Mouse (Mus musculus) thymus, adult 18-20 months (tissue): ENCODE measurements at regions not wholly inside any gene's neighbourhood (a gene's known extent, or its start where the extent isn't known, plus 50 kb on each side); places are given as distances from the start of the nearest gene placed in this dataset.
"Not testable (repeated sequence)": the region's sequence is repeated elsewhere in the genome, so short reads cannot be mapped to it uniquely, and the experiment has no call there.

Source experiments
- DNase-seq, 2 experiments: peaks; one replicate each; pipeline ENCODE4 v3.0.0; 2022; ENCODE audit warnings: mixed read lengths in 2 of 2

DNA sequence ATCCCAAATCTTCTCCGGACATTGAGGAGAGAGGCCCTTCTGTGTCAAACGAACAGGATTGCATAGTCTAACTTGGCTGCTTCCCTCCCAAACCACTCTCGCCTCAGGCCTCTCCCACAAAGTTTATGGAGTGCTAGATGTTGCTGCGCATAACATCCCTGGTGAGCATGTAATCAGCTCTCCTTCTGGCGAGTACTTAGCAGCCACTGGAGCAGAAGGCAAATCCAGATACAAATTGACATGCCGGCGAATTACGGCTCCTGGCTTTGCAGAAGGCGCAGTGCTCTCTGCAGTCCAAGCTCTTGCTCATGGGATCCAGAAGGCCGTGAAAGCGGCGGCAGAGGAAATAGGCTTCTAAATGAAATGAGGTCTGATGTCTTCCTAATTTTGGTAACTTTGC lies 338.2 kb upstream of the Gm6657 start:
- DNase-seq: no peak

DNA sequence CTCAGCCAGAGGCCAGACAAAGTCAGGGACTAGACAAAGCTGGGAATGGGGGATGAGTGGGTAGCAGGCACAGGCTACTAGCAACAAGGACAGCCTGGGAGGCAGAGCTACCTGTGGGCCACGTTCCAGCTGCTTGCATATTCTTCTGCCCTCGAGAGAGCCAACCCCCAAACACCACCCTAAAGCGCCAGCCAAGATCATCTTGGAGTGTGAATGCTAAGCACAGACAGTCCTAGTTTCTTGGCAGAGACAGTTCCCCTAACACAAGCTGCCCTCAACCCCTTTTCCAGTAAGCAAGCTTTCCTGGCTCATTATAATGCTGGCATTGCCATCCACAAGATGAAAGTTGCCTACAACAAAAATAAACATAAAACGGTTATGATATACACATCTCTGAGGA lies 336.8 kb upstream of the Gm6657 start:
- DNase-seq: no peak

DNA sequence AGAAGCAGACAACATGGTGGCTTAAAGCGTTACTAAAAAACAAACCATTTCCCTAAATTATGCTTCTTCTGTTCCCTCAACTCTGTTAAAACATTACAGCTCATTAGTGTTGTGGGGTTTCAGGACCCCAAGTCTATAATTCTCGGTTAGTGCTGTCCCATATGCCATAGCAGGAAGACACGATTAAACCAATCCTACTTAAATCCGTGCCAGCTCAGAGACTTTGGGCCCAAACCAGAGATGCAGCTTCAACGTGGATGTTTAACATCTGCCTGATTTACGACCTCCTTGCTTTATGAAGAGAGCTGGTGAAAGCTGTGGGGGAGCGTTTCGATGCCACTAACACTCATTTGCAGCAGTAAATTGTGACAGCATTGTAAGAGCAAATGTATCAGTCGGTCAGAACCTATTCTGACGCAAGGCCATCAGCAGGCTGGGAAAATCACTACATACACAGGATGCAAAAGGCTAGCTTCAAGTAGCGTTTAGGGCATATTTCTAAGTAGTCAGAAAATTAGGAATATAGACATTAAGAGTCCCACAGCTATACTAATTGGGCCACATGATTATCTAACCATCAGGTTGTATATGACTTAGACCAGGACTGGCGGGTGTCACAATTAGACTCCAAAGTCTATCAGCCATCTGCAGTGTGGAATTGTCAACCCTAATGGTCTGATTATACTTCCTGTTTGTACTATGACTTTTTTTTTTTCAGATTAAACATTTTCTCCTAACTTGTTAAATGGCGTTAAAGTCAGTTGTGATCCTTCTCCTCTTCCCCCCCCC lies 333.1 kb upstream of the Gm6657 start:
- DNase-seq: no peak

GRCm38 (mm10) chr12:77867947-77868495 lies 326.0 kb upstream of the Gm6657 start:
- no peak for DNase-seq

DNA sequence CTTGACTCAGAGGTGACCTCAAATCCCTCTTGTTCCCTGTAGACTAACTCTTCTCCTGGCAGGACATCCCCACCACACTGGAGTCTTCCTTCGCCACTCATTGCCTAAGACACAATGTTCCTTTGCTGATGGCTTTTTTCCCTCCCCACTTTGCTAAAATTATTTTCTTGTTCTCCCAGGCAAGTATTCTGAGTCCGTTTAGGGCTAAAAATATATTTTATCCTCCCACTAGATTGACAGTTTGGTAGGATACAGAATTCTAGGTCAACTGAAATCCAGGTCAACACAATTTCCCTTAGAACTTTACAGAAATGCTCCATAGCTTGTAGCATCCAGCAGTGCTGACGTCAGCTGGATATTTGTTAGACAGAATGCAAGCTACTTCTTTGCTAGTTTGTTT lies 324.7 kb upstream of the Gm6657 start:
- no peak for DNase-seq

DNA sequence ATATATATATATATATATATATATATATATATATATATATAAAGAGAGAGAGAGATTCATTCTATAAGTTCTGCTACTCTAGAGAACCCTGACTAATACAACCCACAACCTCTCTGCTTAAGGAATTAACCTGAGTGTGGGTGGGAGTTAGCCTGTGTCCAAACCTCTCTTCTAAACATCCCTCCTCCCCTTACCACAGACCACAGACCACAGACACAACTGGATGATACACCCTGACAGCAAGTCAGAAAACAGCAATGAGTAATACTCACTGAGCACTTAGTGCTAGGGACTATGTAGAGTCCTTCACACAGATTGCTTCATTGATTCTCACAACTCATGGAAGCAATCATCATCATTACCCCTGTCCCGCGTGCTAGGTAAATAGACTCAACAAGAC lies 306.7 kb upstream of the Gm6657 start:
- no peak for DNase-seq

- DNase-seq: no peak
Measured at GRCm38 (mm10) chr12:77891452-77891851, 302.6 kb upstream of the Gm6657 start.

DNA sequence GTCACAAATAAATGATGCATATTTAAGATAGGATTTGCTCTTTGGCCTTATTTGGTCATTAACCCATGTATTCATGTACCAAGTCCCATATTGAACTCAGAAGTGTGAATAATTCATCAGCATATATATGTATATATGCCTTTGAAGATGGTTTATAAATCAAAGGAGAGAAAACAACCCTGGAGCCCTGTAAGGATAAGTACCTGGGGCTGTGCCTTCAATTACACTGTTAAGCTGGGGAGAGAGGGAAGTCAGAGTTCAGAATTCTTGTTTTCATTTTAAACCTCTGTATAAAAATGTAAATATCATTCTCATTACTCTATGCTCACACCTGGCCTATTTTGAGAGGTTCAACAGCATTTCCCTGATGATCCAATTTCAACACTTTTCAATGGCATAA lies 299.8 kb upstream of the Gm6657 start:
- DNase-seq: no peak

DNA sequence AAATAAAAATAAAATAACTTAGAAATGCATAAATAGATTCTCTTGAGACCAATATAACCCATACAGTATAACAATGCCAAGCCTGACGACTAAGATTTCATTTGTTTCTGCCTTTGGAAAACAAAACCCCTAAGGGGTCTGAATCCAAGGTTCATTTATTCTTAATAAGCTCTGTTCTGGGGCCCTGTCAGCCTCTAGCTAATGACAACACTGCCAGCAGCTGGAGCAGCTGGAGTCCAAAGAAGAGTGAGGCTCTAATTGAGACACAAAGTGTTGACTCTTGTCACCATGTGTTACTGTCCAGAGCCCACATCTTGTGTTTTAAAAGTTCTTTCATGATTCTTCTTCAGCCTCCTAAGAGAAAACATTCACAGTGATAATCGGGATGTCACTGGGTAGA lies 298.5 kb upstream of the Gm6657 start:
- no peak for DNase-seq

DNA sequence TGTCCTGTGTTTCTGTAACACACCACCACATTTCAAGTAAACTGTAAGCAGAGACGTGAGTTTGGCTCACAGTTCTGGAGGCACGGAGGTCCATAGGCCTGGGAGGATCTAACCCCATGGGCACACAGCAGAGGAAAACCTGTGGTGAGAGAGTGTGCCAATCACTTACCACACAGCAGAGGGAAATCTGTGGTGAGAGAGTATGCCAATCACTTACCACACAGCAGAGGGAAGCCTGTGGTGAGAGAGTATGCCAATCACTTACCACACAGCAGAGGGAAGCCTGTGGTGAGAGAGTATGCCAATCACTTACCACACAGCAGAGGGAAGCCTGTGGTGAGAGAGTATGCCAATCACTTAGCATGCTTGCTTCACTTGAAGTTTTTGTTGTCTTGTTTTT lies 295.1 kb upstream of the Gm6657 start:
- DNase-seq: not testable (repeated sequence)

DNA sequence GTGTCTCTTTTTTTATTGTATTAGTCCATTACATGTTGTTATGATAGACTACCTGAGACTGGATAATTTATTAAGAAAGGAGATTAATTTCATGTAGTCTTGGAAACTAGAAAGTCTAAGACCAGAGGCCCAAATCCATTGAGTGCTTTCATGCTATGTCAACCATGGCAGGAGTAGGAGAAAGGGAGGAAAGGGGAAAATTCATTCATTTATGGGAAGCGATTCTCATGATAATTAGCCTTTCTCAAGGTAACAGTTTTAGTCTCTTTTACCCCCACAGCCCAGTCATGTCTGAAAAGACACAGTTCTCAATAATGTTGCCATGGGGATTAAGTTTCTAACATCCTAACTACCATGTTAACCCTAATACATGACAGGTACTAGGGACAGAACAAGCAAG lies 292.8 kb upstream of the Gm6657 start:
- no peak for DNase-seq

DNA sequence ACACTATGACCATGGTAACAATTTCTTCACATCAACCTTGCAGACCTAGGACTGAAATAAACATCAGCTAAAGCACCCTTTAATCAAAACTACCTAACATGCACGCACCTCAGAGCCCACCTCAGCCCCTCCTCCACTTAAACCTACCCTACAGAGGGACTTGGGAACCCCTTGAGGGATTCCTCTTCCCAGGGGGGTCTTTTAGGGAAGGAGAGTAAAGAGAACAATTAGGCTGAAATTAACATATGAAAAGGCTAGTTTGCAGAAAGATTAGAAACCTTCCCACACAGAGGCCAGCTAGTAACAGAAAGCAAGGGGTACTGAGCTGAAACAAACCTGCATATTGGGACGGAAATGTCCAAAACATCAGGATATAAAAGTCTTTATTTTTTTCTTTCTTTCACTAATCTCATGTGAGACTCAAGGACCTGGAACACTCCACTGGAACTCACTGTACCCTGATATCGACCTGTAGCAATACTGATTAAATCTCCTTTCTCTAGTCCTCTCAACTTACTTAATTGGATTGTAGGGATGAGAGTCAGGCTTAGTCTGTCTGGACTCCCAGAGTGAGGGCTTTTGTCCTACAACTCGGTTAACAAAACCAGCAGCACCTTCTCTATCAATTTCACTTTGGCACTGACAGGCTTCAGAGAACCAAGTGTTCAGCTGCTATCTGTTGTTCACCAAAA lies 281.0 kb upstream of the Gm6657 start:
- DNase-seq: no peak

DNA sequence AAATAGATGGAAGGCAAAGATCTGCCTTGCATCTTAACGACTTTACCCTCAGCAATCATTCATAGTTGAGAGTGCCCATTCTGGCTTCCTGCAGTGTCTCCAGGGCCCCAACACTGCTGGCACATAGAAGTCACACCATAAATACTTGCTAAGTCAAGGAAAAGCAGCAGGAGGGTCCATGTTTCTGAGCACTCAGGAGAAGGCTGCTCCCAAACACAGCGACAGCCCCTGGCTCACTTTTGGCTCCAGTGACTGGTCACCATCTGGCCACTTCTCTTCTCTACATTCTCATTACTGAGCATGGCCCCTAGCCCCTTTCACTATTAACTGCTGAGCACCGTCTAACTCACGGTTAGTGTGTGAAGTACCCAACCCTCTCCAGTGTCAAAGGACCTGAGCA lies 265.3 kb upstream of the Gm6657 start:
- no peak for DNase-seq

DNA sequence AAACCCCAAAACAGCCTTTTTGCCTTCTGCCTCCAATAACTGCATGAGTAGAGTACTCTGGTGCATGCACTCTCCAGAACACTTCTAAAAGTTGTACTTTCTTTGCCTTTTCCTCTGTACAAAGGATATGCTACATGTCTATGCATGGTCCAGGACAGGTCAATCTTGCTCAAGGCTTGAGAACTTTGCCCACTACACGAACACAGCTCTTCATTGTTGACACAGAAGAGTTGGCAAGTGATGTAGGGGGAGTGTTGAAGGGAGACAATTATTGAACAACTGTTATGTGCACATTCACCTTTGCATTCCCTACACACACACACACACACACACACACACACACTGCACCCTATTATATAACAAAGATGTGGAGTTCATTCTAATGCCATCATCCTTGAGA lies 264.5 kb upstream of the Gm6657 start:
- DNase-seq: no peak

- DNase-seq: no peak
Measured at GRCm38 (mm10) chr12:77943960-77944359, 250.1 kb upstream of the Gm6657 start.

DNA sequence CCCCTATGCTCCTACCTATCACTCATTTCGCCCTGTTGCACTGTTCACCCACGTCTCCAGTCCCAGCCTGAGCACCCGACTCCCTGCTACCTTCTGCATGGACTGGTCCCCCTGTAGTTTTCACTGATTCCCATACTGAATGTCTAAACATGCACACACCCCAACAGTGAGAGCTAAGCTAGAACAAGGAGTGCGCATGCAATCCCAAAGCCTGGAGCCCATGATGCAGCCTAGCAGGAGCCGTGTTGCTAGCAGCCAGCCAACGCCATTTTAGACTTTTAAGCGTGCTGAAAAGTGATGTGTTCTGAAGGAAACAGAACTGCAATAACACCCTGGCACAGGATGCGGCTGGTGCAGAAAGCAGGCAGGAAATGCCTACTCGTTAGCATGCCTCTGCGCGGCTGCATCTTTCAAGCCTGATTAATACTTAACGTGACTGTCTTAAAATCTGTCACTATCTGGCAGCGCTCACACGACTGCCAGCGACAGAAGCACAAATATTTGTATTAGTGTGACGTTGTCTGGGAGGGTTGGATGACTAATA lies 244.5 kb upstream of the Gm6657 start:
- DNase-seq: peak; percentile 7 to 29

DNA sequence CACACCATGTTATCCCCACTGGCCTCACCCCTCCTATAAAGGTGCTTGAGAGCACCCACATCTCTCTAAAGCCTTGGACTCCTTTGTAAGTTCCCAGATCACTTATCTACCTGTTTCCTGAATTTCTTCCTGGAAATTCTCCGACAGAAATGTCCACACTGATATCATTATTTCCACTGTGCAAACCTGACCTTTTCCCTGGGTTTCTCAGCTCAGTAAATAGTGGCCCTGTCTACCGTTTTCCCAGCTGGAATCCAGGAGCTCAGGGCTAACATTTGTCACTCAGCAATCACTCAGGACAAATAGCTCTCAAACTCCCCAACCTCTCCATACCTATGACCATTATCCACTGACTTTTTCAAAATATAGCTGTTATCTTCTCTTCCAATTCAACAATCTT lies 241.6 kb upstream of the Gm6657 start:
- no peak for DNase-seq

- no peak for DNase-seq
Measured at GRCm38 (mm10) chr12:77962631-77963030, 231.4 kb upstream of the Gm6657 start.

DNA sequence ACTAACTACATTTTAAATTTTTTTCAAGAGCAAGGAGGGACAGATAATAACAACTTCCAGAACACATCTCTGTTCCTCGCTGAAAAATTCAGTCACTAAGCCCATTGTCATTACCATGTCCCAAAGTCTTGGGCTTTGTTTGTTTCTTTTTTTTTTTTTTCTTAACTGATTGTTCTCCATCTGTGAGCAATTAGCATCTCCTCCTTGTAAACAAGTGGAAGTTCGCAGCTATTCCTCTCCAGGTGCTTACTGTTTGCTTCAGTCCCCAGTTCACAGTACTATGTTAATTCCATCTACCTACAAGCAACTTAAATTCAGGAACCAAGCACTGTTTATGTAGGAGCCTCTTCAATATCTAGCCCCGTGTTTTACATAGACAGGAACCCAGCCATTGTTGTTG lies 225.5 kb upstream of the Gm6657 start:
- DNase-seq: no peak

DNA sequence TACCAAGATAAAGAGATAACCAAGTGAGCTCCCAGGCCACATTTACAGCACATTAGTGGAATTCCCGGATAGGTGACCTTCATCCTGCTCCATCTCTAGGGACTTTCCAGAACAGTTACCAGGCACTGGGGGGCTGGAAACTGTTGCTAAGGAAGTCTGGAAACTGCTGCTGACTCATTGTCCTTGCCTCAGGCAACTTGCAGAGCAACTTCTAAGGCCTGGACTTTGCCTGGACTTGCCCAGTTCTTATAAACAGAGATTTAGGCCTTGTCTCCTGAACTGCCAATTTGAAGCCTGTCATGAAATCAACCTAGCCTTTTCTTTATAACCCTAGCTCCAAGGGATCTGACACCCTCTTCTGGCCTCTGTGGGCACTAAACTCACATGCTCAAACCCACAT lies 224.0 kb upstream of the Gm6657 start:
- DNase-seq: no peak

DNA sequence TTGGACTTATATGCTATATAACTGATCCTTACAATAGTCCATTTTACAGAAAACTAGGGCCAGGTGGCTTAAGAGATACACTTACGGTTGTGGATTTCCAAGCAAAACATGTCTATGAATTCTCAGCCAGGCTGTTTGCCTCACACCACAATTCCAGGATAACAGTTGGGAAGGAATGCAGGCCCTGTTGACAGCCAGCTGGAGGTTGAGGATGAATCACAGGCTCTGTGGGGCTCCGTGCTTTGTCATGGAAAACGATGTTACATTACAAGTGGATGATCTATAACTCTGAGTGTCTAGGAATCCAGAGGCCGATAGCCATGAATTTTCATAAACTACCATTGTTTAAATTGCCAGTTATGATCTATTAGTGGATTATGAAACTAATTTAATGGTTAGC lies 221.9 kb upstream of the Gm6657 start:
- no peak for DNase-seq

DNA sequence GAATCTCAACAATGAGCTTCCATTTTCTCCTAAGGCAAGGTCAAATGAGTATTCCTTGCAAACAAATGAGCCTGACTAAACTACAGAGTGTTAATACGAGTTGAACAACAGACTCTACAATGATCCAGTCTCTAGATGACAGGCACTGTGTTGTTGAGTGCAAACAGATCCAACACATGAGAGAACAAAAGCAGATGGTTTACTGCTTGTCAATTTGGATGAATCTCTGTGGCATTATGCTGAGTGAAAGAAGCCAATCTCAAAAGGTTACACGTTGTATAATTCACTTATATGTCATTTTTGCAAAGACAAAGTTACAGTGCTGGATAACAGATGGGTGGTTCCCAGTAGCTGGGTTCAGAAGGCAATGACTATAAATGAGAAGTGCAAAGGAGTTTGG lies 217.1 kb upstream of the Gm6657 start:
- DNase-seq: no peak

DNA sequence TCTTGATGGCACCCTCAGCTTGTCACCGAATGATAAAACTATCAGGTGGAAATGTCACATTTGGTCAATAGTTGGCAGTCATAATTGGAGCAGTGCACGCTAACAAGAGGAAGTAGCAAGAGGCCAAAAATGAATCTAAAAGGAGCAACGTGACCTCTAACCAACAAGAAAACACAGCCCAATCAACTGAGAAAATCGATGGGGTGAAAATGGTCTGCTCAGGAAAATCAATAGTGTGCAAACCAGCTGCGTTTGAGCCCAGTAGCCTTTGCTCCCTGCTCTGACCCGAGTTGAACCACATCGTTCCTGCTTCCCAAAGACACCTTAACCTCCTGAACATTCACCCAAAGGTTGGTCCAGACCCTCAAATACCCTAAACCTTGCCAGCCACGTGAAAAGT lies 207.3 kb upstream of the Gm6657 start:
- no peak for DNase-seq

GRCm38 (mm10) chr12:77989766-77990165 lies 204.3 kb upstream of the Gm6657 start:
- no peak for DNase-seq
